Mouse (Mus musculus) spleen, postnatal 10 days (tissue): Measurements from ENCODE around the gene Wdr41.

Experiments
- DNase-seq, 2 experiments: peaks; one replicate each; pipeline ENCODE4 v3.0.0; 2021 to 2022; ENCODE audit warnings: low spot score in 2 of 2

The Wdr41 gene

DNA sequence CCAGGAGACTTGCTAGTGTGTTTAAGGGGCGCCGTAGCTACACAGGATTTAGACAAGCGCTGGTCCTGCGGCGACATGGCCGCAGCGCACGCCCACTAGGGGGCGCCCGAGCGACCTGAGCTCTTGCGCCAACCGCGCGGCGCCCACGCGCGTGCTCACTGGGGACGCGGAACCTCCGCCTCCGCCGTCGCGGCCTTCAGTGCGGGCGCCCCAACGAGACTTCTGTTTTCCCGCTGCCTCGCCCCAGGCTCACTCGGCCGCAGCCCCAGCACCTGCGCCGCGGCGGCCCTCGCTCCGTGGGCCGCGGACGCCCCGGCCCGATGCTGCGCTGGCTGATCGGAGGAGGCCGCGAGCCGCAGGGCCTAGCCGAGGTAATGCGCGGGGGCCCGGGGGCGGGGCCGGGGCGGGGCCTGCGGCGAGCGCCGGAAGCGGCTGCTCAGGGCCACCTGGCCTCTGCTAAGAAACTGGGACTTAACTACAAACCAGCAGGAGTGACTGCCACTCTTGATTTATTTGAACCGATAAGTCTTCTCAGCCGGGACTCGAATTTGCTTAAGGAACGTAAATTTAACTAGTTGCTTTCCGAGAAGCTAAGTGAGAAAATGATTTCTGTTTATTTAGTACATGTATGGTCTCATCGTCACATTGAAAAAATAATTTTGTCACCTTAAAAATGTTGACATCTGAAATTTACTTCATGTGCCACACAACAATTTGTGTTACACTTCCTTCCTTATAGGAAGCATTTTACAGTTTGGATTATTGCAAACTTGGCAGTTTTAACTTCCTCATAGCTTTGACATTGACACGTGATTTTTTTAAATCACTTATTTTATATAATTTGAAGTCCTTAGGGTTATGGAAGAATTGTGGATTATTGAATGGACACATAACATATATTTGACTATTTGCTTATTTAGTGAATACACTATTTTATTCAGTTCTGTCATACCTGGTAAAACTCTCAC is at the start of gene Wdr41:
TSS of gene Wdr41 (plus strand) at position 126 of the 968 bp plus-strand sequence.
- DNase-seq, result peak; percentile 79 to 91

DNA sequence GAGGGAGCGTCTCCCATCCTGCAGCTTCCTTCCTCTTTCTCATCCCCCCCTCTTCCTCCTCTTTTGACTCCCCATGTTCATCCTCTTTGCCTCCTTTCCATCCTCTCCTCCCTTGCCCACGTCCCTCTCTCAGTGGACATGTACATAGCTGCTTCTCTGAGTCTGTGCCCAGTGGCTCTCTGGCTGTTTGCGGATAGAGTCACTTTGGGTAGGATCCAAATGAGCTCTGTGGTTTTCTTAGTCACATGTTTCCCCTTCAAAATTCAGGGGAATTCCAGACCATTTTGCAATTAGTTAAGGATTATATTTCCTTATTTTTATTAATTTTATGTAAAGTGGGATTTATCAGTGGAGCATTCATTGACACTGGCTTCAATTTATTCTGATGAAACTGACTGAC is 48.1 kb upstream of the Wdr41 start:
- no peak for DNase-seq

DNA sequence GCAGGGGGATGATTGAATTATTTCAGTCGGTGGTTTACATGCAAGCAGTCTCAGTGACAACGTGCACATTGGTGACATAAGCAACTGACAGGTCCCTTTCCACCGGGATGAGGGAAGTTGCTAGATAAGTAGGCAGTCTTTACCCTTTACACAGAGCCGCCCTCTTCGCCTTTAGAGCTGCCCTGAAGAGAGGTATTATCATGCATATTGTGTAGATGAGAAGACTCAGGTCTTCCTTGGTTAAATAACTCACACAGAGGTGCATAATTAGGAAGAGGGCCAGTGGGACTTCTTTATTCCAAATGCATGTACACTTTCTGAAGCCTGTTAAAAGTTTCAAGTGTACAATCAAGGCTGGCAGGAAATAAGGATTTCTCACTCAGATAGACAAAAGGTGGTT is 37.7 kb upstream of the Wdr41 start:
- no peak for DNase-seq

DNA sequence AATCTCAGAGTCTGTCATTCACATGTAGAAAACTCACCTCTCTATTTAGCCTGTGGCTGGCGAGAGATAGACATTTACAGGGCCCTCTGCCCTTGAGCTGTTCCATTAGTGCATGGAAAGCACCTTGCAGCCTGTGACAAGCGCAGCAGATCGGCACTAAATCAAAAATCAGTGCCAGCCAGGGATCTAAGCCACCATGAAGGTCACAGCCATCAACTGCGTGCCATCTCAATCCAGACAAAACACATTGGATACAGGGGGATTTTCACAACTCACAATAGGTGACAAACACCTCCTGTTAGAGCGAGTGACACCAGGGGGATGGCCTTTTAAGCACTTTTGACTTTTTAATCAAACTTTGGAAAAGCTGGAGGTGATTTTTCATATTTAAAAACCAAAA is 36.0 kb upstream of the Wdr41 start:
- DNase-seq, result no peak

- DNase-seq, result peak; percentile 8 to 63
Measured at GRCm38 (mm10) chr13:94941230-94941629, 34.9 kb upstream of the Wdr41 start.

DNA sequence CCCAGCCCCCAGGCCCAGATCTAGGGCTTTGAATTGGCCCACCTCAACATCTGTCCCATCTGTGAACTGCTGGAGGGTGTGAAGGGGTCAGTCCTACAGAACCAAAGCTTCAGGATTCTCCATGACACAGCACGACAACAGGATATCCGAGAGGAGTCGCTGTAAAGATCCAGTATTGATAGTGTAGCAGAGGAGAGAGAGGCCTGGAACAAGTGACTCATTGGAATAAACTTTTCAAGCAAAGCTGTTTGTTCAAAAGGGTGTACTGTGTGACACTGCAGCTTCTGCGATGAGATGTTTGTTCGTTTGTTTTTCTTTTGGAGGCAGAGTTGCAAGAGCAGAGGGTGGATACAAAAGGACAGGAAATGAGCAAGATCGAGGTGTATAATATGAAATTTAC is 20.2 kb upstream of the Wdr41 start:
- no peak for DNase-seq

- no peak for DNase-seq
Measured at GRCm38 (mm10) chr13:94957965-94958364, 18.2 kb upstream of the Wdr41 start.

DNA sequence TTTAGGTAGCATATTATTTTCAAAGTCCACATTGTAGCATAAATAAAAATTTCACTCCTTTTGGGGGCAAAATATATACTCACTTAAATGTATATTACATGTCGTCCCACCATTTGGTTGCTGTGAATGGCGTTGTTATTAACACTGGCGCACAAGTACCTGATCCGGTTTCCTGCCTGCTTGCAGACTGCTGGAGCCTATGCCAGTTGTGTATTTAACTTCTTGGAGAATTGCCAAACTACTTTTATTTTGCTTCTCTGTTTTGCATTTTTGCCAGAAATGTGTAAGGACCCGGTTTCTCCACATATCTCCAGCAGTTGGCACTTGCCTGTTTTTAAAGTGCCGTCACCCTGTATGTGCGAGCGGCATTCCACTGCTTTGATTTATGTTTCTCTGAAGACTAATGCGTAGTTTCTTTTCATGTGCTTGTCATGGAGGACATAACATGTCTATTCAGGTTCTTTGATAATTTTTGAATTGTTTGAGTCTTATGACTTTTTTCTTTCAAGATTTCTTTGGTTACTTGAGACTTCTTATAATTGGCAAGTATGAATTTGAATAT is 6.1 kb upstream of the Wdr41 start:
- no peak for DNase-seq

DNA sequence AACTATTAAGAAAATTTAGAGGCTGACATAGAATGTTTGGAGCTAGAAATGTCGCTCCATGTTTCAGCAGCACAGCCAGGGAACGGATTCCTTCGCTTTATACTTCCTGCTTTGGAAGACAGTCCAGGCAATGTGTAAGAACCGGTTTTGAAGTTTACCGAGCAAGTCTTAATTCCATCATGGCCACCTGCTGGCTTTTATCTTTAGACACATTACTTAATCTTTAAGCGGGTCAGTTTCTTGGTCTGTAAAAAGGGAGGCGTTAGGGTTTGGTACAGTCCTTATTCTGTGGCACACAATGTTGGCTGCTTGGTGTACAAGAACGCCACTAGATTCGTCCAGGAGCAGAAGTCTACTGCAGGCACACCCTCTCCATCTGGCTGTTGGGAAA is 321 bp upstream of the Wdr41 start:
- DNase-seq, result no peak

DNA sequence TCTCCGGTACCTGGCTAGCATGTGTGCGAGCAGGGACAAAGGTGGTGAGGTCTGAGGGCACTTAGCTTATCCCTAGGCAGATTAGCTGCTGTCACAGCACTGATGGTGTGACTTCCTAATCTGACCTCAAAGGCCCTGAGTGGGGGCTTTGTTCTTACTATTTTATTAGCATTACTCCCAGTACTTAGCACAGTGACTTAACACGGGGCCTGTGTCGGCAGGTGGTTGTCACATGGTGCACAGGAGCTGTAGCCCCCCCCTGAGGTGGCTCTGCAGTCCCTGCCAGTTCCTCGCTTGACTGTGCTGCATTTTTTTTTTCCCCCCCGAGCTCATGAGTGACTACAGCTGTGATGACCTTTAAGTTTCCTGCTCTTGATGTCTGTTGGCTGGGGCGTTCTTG is 2.9 kb downstream of the Wdr41 start:
- no peak for DNase-seq

- no peak for DNase-seq
Measured at GRCm38 (mm10) chr13:94990516-94990915, 14.4 kb downstream of the Wdr41 start.

DNA sequence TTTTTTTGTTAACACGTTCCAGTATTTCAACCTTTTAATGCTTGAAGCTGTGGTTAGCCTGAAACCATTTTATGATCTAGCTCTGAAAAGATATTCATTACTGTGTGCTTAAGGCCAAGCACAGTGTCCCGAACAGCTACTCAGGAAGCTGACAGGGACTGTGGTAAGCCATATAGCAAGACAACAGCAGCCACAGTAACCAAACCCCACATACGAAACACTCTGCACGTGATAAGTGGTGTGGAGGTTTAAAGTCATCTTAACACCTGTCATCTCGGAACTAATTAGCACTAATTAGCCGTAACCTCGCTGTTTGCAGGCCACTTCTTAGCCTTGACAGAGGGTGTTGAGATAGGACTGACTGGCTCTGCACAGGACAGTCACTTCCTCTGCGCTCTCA is 31.1 kb downstream of the Wdr41 start:
- DNase-seq, result no peak

GRCm38 (mm10) chr13:95009261-95009660 is 33.1 kb downstream of the Wdr41 start:
- no peak for DNase-seq

GRCm38 (mm10) chr13:95011546-95012257 is 35.6 kb downstream of the Wdr41 start:
- no peak for DNase-seq

DNA sequence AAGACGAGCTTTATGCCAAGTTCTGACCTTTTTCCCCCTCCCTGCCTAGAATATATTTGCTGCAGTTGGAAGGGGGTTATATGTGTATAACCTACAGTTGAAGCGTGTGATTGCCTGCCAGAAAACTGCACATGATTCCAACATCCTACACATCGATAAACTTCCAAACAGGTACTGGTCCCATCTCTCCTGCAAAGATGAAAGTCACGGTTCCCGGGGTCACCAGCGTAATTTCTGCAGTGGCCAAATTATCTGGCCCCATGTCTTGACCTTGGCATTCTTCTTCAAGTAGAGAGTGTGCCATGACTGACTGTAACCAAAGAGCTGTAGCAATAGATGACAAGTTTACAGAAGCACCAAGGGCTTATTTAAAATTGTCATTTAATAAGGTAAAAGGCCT is 41.1 kb downstream of the Wdr41 start:
- no peak for DNase-seq

- DNase-seq, result peak; percentile 7 to 59
Measured at GRCm38 (mm10) chr13:95017916-95018315, 41.8 kb downstream of the Wdr41 start.

- DNase-seq, result no peak
Measured at GRCm38 (mm10) chr13:95019345-95019744, 43.2 kb downstream of the Wdr41 start.

GRCm38 (mm10) chr13:95020216-95020615 is 44.1 kb downstream of the Wdr41 start:
- DNase-seq, result no peak

- DNase-seq, result no peak
Measured at GRCm38 (mm10) chr13:95030828-95031227, 54.7 kb downstream of the Wdr41 start.

- no peak for DNase-seq
Measured at GRCm38 (mm10) chr13:95032127-95032831, 56.1 kb downstream of the Wdr41 start.

DNA sequence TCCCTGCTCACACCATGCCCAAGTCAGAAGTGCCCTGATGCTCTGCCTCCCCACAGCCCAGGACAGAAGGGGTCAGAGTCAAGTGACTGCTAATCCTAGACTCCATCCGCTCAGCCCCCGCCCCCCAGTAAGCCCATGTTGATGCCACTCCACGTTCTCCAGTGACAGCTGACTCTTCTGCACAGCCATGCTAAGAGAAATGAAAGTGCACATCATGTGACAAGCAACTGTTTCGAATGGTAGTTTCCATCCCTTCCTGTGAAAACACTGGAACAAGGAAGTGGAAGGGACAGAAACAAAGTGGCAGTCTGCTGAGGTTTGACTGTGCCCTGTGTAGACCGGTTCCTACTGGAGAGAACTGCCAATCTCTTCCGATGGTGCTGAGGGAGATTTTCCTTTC is 56.8 kb downstream of the Wdr41 start:
- DNase-seq, result no peak

GRCm38 (mm10) chr13:95034094-95034493 is 58.0 kb downstream of the Wdr41 start:
- no peak for DNase-seq
